Mouse (Mus musculus): ENCODE results near the gene Cacna1d. TPM values are rescaled to one million over a fixed set of nuclear protein-coding genes. Genes with fewer than 3 reads are reported as not detected.

Gene Cacna1d
- total and polyA plus RNA-seq, 2 experiments from 2014 or later, result 5.5 to 8.9 TPM

DNA sequence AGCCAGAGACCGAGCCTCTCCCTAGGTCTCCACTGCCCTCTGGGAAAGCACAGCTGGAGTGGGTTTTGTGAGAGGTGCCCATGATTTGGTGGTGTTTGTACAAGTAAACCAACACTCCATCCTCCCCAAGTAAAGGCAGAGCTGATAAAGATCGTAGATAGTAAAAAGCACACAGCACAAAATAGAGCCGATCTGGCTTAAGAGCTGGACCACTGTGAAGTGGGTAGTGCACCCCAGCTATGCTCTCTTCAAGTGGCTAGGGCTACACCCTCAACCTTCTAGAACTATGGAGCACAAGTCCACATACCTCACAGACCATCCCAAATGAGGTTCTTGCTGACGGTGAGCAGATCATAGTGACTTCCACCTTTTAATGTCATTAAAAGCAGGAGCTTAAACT lies 451.8 kb downstream of the Cacna1d start:
- Histone ChIP-seq H3K4me3 (ENCODE audit: low read depth, low read length) (no peak overlapping the region), H3K4me2 (ENCODE audit: low read depth, low read length) (no peak overlapping the region), H3K9me3 (replicated peaks; ENCODE audit: control insufficient read depth, low read length) (no peaks in the 10 kb centered on the region), H3K36me3 (replicated peaks; ENCODE audit: control insufficient read depth, insufficient read depth, low read length) (no peaks in the 10 kb centered on the region), H3K4me1 (ENCODE audit: control insufficient read depth, insufficient read depth) (no peaks in the 10 kb centered on the region), H3K27ac (ENCODE audit: low read depth) (no peak overlapping the region), H3K27me3 (ENCODE audit: control insufficient read depth, insufficient read depth, low read length) (0 out of 2 replicates have a peak, but pooled peaks cover 3% of the 10 kb centered on the region), H3K9ac (replicated peaks; ENCODE audit: low read depth, low read length) (no peak overlapping the region)
- no peak for TF ChIP-seq EP300 (IDR thresholded peaks at IDR 0.05; ENCODE audit: low read depth)
- no peak for TF ChIP-seq CTCF (IDR thresholded peaks at IDR 0.05; ENCODE audit: low read depth)
- 62% methylated on average over 4 of the region's 4 CpGs for WGBS
- no peak for ATAC-seq (ENCODE audit: insufficient read depth, low read depth)
- DNase-seq (ENCODE audit: low spot score), result no peak

DNA sequence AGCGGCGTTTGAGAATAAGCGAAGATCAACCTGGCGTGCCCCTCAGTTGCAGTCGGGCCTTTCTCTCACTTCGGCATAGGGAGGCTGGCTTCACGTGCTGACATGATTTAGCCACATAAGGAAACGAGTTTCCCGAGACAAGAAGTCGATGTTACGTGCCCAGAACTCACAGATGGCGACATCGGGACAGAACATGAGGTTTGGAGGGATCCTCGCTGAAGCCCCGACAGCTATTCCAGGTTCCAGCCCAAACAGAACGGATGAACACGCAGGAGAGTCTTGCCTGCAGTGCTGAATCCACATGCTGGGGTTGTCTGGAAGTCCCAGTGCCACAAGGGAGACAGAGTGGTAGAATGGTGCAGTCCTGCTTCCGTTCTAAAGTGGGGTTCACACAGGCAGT lies 452.8 kb downstream of the Cacna1d start:
- Histone ChIP-seq H3K4me2 (ENCODE audit: low read depth, low read length) (no peak overlapping the region), H3K27ac (ENCODE audit: low read depth) (no peak overlapping the region), H3K4me3 (ENCODE audit: low read depth, low read length) (no peak overlapping the region), H3K9me3 (replicated peaks; ENCODE audit: control insufficient read depth, low read length) (no peaks in the 10 kb centered on the region), H3K4me1 (ENCODE audit: control insufficient read depth, insufficient read depth) (no peaks in the 10 kb centered on the region), H3K27me3 (ENCODE audit: control insufficient read depth, insufficient read depth, low read length) (0 out of 2 replicates have a peak, but pooled peaks cover 3% of the 10 kb centered on the region), H3K9ac (replicated peaks; ENCODE audit: low read depth, low read length) (no peak overlapping the region), H3K36me3 (replicated peaks; ENCODE audit: control insufficient read depth, insufficient read depth, low read length) (no peaks in the 10 kb centered on the region)
- ATAC-seq (ENCODE audit: insufficient read depth, low read depth) (no peak), DNase-seq (ENCODE audit: low spot score) (no peak)
- no peak for TF ChIP-seq EP300 (IDR thresholded peaks at IDR 0.05; ENCODE audit: low read depth)
- WGBS, result 88% methylated on average over 18 of the region's 18 CpGs

- no peaks in the 10 kb centered on the region for H3K4me1 ChIP-seq (ENCODE audit: control insufficient read depth, insufficient read depth)
- DNase-seq (ENCODE audit: low spot score) (no peak), ATAC-seq (ENCODE audit: insufficient read depth, low read depth) (no peak)
- H3K36me3 ChIP-seq (replicated peaks; ENCODE audit: control insufficient read depth, insufficient read depth, low read length), result no peaks in the 10 kb centered on the region
- WGBS, result 60% methylated on average over 8 of the region's 8 CpGs
- H3K27me3 ChIP-seq (ENCODE audit: control insufficient read depth, insufficient read depth, low read length), result 0 out of 2 replicates have a peak, but pooled peaks cover 3% of the 10 kb centered on the region
- no peaks in the 10 kb centered on the region for H3K9me3 ChIP-seq (replicated peaks; ENCODE audit: control insufficient read depth, low read length)
- TF ChIP-seq EP300 (IDR thresholded peaks at IDR 0.05; ENCODE audit: low read depth), result no peak
- H3K27ac ChIP-seq (ENCODE audit: low read depth), result no peak overlapping the region
- no peak overlapping the region for H3K9ac ChIP-seq (replicated peaks; ENCODE audit: low read depth, low read length)
- H3K4me3 ChIP-seq (ENCODE audit: low read depth, low read length), result no peak overlapping the region
- no peak overlapping the region for H3K4me2 ChIP-seq (ENCODE audit: low read depth, low read length)
These were observed 457.9 kb downstream of the Cacna1d start for GRCm38 (mm10) chr14:30033405-30033804.

DNA sequence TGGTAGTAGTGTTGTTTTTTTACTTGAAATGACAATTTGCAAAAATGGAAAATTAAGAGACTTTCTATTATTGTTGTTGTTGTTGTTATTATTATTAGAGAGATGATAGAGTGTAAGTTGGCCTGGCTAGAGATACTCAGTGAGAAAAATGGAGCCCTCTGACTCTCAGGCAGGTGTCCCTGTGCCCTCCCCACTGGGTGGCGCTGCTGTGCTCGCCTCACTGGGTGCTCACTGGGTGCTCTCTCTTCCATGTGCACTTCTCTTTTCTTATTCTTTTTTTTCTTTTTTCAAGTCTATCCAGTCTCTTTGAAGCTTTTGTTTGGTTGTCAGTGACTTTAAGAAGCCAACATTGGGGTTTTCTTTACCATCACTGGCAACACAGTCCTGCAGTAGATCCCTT lies 463.9 kb downstream of the Cacna1d start:
- no peak overlapping the region for H3K4me2 ChIP-seq (ENCODE audit: low read depth, low read length)
- DNase-seq (ENCODE audit: low spot score) (no peak), ATAC-seq (ENCODE audit: insufficient read depth, low read depth) (no peak)
- no peaks in the 10 kb centered on the region for H3K27me3 ChIP-seq (ENCODE audit: control insufficient read depth, insufficient read depth, low read length)
- no peaks in the 10 kb centered on the region for H3K36me3 ChIP-seq (replicated peaks; ENCODE audit: control insufficient read depth, insufficient read depth, low read length)
- H3K9me3 ChIP-seq (replicated peaks; ENCODE audit: control insufficient read depth, low read length), result no peaks in the 10 kb centered on the region
- 26% methylated on average over 2 of the region's 2 CpGs for WGBS
- no peaks in the 10 kb centered on the region for H3K4me1 ChIP-seq (ENCODE audit: control insufficient read depth, insufficient read depth)
- no peak overlapping the region for H3K27ac ChIP-seq (ENCODE audit: low read depth)
- TF ChIP-seq EP300 (IDR thresholded peaks at IDR 0.05; ENCODE audit: low read depth) (no peak), CTCF (IDR thresholded peaks at IDR 0.05; ENCODE audit: low read depth) (peak; percentile 28)
- no peak overlapping the region for H3K9ac ChIP-seq (replicated peaks; ENCODE audit: low read depth, low read length)
- no peak overlapping the region for H3K4me3 ChIP-seq (ENCODE audit: low read depth, low read length)

- no peak overlapping the region for H3K9ac ChIP-seq (replicated peaks; ENCODE audit: low read depth, low read length)
- no peak overlapping the region; the same call in 1 of the 2 replicates for H3K27ac ChIP-seq (ENCODE audit: low read depth)
- H3K27me3 ChIP-seq (ENCODE audit: control insufficient read depth, insufficient read depth, low read length), result no peaks in the 10 kb centered on the region
- DNase-seq (ENCODE audit: low spot score) (no peak), ATAC-seq (ENCODE audit: insufficient read depth, low read depth) (no peak)
- no peak overlapping the region for H3K4me2 ChIP-seq (ENCODE audit: low read depth, low read length)
- H3K4me3 ChIP-seq (ENCODE audit: low read depth, low read length), result no peak overlapping the region
- H3K9me3 ChIP-seq (replicated peaks; ENCODE audit: control insufficient read depth, low read length), result no peaks in the 10 kb centered on the region
- TF ChIP-seq EP300 (IDR thresholded peaks at IDR 0.05; ENCODE audit: low read depth), result no peak
- TF ChIP-seq CTCF (IDR thresholded peaks at IDR 0.05; ENCODE audit: low read depth), result no peak
- H3K36me3 ChIP-seq (replicated peaks; ENCODE audit: control insufficient read depth, insufficient read depth, low read length), result no peaks in the 10 kb centered on the region
- H3K4me1 ChIP-seq (ENCODE audit: control insufficient read depth, insufficient read depth), result no peaks in the 10 kb centered on the region
- 46% methylated on average over 7 of the region's 7 CpGs for WGBS
These were observed 466.9 kb downstream of the Cacna1d start for GRCm38 (mm10) chr14:30024387-30024786.

DNA sequence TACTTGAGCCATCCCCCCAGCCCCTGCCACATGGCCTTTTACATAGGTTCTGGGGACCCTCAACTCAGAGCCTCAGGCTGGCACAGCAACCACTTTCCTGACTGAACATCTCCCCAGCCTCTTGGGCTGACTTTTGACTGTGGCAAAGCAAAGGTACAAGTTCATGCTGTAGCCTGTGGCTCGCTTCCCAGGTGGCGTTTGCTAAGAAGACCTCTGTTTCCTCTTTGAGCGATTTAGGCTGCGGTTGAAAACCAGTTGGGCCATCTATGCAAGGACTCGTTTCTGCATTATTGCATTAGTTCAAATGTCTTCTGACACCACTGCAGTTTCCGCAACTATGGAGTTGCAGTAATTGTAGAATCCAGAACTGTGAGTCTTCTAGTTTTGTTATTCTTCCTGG lies 468.8 kb downstream of the Cacna1d start:
- Histone ChIP-seq H3K4me2 (ENCODE audit: low read depth, low read length) (no peak overlapping the region), H3K4me3 (ENCODE audit: low read depth, low read length) (no peak overlapping the region), H3K36me3 (replicated peaks; ENCODE audit: control insufficient read depth, insufficient read depth, low read length) (no peaks in the 10 kb centered on the region), H3K4me1 (ENCODE audit: control insufficient read depth, insufficient read depth) (no peaks in the 10 kb centered on the region), H3K27me3 (ENCODE audit: control insufficient read depth, insufficient read depth, low read length) (no peaks in the 10 kb centered on the region), H3K9ac (replicated peaks; ENCODE audit: low read depth, low read length) (no peak overlapping the region), H3K9me3 (replicated peaks; ENCODE audit: control insufficient read depth, low read length) (no peaks in the 10 kb centered on the region), H3K27ac (ENCODE audit: low read depth) (no peak overlapping the region)
- WGBS, result 85% methylated on average over 6 of the region's 6 CpGs
- DNase-seq (ENCODE audit: low spot score), result no peak
- TF ChIP-seq CTCF (IDR thresholded peaks at IDR 0.05; ENCODE audit: low read depth) (no peak), EP300 (IDR thresholded peaks at IDR 0.05; ENCODE audit: low read depth) (no peak)
- no peak for ATAC-seq (ENCODE audit: insufficient read depth, low read depth)

Data from heart, postnatal 0 days (tissue).